Mouse (Mus musculus): ENCODE results near the gene Fam229a.
A peak's percentile ranks its signal among the peaks of the same experiment; 100 is the strongest.

Fam229a gene

GRCm38 (mm10) chr4:129495672-129496562, 4.9 kb downstream of the Fam229a start:
- no peak for DNase-seq (ENCODE audit: low read depth, low spot score)

DNA sequence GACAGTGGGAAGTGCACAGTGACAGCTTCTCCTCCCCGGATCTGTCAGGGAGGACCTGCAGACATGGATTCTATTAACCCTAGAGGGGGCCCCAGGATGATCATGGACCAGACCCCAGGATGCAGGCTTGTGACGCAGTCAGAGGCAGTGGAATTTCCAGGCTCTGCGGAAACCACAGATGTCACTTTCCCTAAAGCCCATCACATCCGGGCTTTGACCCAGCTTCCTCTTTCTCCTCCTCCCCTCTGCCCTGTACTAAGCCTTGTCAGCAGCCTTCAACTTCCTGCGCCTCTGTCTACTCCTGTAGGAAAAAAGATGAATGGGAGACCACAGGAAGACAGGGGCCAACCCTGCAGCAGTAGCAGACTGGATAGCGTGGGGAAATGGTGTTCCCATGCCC, 5.6 kb downstream of the Fam229a start:
- DNase-seq (ENCODE audit: low read depth, low spot score), result no peak

DNA sequence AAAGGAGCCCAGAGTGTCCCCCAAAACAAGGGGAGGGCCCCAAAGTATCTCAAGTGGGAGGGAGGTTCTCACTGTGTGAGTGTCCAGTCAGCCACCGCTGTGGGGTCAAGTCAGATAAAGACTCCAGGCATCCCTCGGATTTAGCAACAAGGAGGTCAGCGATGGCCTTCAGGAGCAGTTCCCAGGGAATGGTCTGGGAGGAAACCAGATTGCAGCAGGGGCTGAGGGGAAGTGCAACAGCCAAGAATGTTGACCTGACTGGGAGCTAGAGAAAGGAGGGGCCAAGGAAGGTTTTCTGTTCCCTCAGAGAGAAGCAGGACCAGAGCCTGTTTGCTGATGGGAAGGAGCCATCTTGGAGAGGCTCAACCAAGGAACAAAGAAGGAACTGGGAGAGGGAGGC, 8.0 kb downstream of the Fam229a start:
- no peak for DNase-seq (ENCODE audit: low read depth, low spot score)

DNA sequence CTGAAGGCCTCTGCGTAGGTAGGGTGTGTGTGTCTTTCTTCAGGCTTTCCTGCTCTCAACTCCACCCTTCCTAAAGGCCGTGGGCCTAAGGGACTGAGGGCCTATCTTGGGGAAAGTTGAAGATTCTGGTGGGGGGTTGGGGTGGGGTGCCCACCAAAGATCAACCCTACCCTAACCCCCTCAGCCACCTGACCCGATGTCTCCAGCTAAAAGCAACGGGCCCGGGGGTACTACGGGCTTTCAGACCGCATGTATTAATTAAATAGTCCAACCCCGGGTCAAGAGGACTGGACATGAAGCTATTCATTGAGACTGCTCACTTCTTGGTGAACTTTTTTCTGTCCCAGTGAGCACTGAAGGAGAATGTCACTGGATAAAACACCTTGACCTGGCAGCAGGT, 9.0 kb downstream of the Fam229a start:
- DNase-seq (ENCODE audit: low read depth, low spot score), result no peak

GRCm38 (mm10) chr4:129500607-129501566, 9.9 kb downstream of the Fam229a start:
- peak; percentile 80 for DNase-seq (ENCODE audit: low read depth, low spot score)

- DNase-seq (ENCODE audit: low read depth, low spot score), result no peak
Measured at GRCm38 (mm10) chr4:129502327-129502888, 11.4 kb downstream of the Fam229a start.

- DNase-seq (ENCODE audit: low read depth, low spot score), result no peak
Measured at GRCm38 (mm10) chr4:129502901-129503444, 12.0 kb downstream of the Fam229a start.

DNA sequence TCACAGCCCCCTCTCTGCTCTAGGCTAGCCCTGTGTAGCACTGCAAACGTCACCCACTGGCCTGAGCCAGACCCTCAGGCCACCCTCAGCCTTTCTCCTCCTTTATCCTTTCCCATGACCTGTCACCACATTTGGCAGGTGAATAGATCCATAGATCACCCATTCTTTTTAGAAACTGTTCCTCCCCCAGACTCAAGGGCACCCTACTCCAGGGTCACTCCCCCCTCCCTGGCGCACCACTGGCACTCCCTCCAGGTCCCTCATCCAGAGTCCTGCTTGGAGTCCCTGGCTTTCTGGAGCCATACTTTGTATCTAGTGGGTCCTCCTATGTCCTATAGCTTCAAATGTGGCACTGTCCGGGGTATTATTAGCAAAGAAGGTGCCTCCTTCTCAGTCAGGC, 14.5 kb downstream of the Fam229a start:
- DNase-seq (ENCODE audit: low read depth, low spot score), result no peak

GRCm38 (mm10) chr4:129507434-129508236, 16.6 kb downstream of the Fam229a start:
- no peak for DNase-seq (ENCODE audit: low read depth, low spot score)

DNA sequence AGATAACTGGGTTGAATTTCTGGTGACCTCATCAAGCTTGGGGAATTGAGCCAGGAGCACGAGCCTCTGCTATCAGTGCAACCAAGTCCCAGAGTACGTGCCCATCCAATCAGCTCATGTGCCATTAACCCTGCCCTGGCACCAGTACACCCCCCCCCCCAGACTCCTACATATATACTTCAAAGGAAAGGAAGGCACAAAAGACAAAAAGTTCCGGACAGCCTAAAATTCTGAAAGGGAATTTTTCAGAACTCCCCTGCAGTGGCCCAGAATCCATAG, 17.2 kb downstream of the Fam229a start:
- DNase-seq (ENCODE audit: low read depth, low spot score), result no peak

GRCm38 (mm10) chr4:129508834-129509600, 18.0 kb downstream of the Fam229a start:
- no peak for DNase-seq (ENCODE audit: low read depth, low spot score)

DNA sequence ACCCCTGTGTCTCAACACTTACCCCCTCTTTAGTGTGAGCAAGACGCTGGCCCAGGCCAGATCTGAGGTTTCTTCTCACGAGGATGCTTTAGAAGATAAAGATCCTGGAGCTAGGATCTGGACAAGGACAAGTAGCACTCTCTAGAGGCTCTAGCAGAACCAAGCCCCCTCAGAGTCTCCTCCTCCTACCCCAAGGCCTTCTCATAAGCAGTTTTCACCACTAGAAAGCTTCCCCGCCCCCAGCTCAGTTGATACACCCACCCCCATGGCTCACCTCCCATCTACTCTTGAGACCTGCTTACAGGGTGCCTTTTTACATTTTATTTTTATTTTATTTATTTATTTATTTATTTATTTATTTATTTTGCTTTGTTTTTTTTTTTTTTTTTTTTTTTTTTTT, 18.7 kb downstream of the Fam229a start:
- DNase-seq (ENCODE audit: low read depth, low spot score), result no peak

DNA sequence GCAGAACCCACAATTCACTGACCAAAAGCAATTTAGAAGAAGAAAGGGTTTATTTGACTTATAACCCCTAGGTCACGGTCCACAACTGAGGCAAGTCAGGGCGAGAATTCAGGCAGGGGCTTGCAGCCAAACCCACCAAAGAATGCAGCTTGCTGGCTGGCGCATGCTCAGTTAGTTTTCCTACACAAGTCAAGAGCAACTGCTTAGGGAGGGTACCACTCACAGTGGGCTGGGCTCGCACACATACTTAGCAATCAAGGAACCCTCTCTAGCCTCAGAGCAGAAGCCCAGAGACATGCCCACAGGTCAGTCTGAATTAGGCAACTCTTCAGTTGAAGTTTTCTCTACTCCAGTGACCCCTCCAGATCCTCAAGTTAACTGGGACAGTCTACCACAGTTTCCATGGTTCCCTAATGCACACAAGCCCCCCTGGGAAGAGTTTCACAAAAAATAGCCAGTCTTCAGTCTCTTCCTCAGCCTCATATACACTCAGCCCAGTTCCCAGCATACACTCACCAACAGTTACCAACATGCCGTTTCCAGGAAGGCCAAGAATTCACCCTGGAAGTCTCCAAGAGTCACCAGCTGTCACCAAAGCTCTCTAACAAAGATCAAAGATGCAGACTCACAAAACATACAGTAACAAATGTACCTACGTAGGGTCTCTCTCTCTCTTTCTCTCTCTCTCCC, 19.9 kb downstream of the Fam229a start:
- no peak for DNase-seq (ENCODE audit: low read depth, low spot score)

DNA sequence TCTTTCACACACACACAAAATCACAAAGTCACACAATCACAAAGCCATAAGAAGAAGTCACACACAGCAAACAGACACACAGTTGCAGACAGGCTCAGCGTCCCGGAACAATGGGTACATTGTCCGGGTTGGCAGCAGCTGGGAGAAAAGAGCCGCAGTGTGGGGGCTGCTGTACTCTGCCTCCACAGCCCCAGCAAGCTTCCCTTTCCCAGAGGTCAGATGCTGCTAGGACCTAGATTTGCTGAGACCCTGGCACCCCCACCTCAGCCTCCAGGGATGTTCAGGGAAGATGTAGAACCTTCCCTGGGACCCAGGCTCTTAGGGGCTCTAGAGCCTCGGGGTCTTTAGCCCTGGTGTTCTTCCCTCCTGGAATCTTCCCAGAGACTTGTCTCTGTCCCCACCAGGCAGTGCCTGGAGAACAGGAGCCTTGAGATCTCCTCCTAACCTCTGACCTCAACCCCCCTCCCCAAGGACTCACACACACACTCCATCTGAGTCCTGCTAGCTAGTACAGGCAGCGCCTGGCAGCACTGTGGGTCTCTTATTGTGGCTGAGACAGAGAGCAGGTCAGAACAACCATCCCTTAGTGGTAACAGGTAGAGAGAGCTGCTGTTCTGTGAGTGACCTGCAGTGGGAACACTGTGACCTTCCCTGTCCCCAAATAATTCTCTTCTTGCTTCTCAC, 20.6 kb downstream of the Fam229a start:
- DNase-seq (ENCODE audit: low read depth, low spot score), result no peak

DNA sequence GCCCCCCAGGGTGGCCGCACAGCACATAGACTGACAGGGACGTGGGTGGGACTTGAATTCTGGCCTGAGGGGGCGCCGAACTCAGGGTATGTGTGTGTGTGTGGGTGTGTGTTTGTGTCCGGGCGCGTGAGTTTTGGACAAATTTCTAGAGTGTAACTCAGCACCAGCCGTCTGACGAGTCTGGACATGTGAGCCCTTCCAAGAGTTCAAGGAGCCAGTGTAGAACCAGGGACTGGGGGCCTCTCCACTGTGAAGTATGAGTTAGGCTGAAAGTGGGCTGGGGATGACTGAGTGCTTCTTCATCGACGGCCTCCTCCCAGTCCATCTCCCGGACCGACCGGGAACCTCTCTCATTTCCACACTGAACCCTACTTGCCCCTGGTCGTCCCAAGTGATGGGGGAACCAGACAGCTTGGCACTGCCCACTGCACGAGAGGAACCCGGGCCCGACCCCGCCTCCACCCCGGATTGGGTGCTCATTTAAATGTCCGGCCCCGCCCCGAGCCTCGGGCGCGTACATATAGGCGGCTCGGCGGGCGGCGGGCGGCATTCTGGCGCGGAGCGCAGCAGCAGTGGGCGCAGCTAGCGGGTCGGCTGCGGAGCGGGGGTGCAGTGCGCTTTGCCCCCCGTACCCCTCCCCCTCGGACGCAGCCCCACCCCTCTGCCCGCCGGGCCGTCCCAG, 22.2 kb downstream of the Fam229a start, which contains the start of gene Marcksl1:
Gene Marcksl1 (plus strand): TSS at position 496 of the 682 bp plus-strand sequence.
- DNase-seq (ENCODE audit: low read depth, low spot score), result no peak

DNA sequence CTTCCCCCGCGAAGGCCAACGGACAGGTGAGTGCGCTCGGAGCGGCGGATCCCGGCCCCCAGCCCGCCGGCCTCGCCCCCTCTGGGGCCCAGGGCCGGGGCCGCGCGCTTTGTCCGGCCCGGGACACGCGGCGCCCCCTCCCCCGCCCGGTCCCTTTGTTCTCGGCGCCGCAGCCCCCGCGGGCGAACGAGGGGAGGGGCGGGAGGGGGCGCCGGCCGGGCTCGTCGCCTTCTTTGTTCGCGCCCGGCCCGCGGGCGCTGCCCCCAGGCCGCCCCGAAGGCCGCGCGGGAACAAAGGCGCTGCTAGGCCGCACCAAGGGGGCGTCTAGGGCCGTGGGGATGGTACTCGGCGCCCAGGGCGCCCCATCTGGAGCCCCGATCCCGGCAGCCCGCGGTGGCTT, 22.9 kb downstream of the Fam229a start:
- no peak for DNase-seq (ENCODE audit: low read depth, low spot score)

- DNase-seq (ENCODE audit: low read depth, low spot score), result no peak
Measured at GRCm38 (mm10) chr4:129514300-129514898, 23.4 kb downstream of the Fam229a start.

- DNase-seq (ENCODE audit: low read depth, low spot score), result no peak
Measured at GRCm38 (mm10) chr4:129516925-129517324, 25.9 kb downstream of the Fam229a start.

Data from WW6 (cell line).